Mouse (Mus musculus) bone marrow macrophage, adult 2 months (primary cell): ENCODE measurements around the gene Chil1.

Experiments
- CTCF ChIP-seq: IDR thresholded peaks from 2 replicates; pipeline ENCODE4 v1.5.1; 2012; ENCODE audit warnings: low read depth, mild to moderate bottlenecking, low read length, moderate library complexity
- POLR2A ChIP-seq: IDR thresholded peaks from 2 replicates; pipeline ENCODE4 v1.6.1; 2012; ENCODE audit warnings: mild to moderate bottlenecking, low read depth, low read length, borderline replicate concordance

GRCm38 (mm10) chr1:134138424-134138823 is 43.6 kb upstream of the Chil1 start:
- TF ChIP-seq CTCF, result no peak
- no peak for TF ChIP-seq POLR2A
